Mouse (Mus musculus) heart, adult 2 months (tissue): ENCODE data around the gene Cabin1. TPM values are rescaled to one million over a fixed set of nuclear protein-coding genes. Genes with fewer than 3 reads are reported as not detected.

Experiments used
- DNase-seq, 2 experiments: peaks; one replicate each; pipeline ENCODE4 v3.0.0; 2021
- H3K27ac ChIP-seq: fragments of 200-600 bp; 2 replicates; pipeline ENCODE4 v1.8.1; 2022
- H3K27me3 ChIP-seq: fragments of 200-500 bp; 2 replicates; pipeline ENCODE4 v1.6.1; 2012; ENCODE audit warnings: mild to moderate bottlenecking, low read length, inconsistent platforms, mixed read lengths; ENCODE audit not compliant: control insufficient read depth, insufficient read depth
- H3K36me3 ChIP-seq: fragments of 200-500 bp; 2 replicates; pipeline ENCODE4 v1.6.1; 2012; ENCODE audit warnings: low read length, inconsistent platforms; ENCODE audit not compliant: control insufficient read depth, insufficient read depth
- H3K4me1 ChIP-seq: fragments of 200-500 bp; 2 replicates; pipeline ENCODE4 v1.6.1; 2011; ENCODE audit warnings: low read length; ENCODE audit not compliant: control insufficient read depth, insufficient read depth
- H3K4me3 ChIP-seq: fragments of 200-600 bp; 2 replicates; pipeline ENCODE4 v1.8.1; 2022
- H3K79me2 ChIP-seq: fragments of 200-500 bp; replicated peaks from 2 replicates; pipeline ENCODE4 v1.6.1; 2012; ENCODE audit warnings: mild to moderate bottlenecking, inconsistent platforms, low read length, moderate library complexity, mixed read lengths; ENCODE audit not compliant: control insufficient read depth, insufficient read depth
- H3K9ac ChIP-seq: fragments of 200-500 bp; 2 replicates; pipeline ENCODE4 v1.6.1; 2012; ENCODE audit warnings: low read depth, mild to moderate bottlenecking, control low read depth, inconsistent platforms, low read length, mixed read lengths
- CTCF ChIP-seq: fragments of 200-600 bp; IDR thresholded peaks from 2 replicates; pipeline ENCODE4 v1.8.1; 2022; ENCODE audit warnings: antibody characterized with exemption, mild to moderate bottlenecking, moderate library complexity
- EP300 ChIP-seq: fragments of 200-500 bp; IDR thresholded peaks from 2 replicates; pipeline ENCODE4 v1.6.1; 2011; ENCODE audit warnings: low read depth, low read length, control low read depth; ENCODE audit not compliant: insufficient read depth
- POLR2A ChIP-seq: fragments of 200-500 bp; IDR thresholded peaks from 2 replicates; pipeline ENCODE4 v1.6.1; 2011; ENCODE audit warnings: mild to moderate bottlenecking, low read depth, low read length, control low read depth; ENCODE audit not compliant: insufficient read depth
- WGBS: fragments of 180-500 bp; shearing (Covaris S2); methylation state at CpG from one replicate; pipeline ENCODE4 v1.1.7; 2018; 5-methylcytosine and 5-hydroxymethylcytosine counted together
- intact Hi-C: fragments of 180-260 bp; cut with DNase I; formaldehyde crosslinking; loops from one replicate; pipeline ENCODE4 v1.15.1; 2025
- polyA plus RNA-seq: library from polyadenylated mRNA; depleted of rRNA; stranded (reverse); fragments of >200 nt; gene quantifications from 2 replicates; pipeline ENCODE4 v1.2.3, GENCODE M21; 2012
- total RNA-seq, 2 experiments: library from RNA; stranded (reverse); gene quantifications; 2 replicates each; pipeline ENCODE4 v1.2.3; 2021

The Cabin1 gene
- total and polyA plus RNA-seq, 3 experiments: 13.6 to 19.9 (median 17.9) TPM

GRCm38 (mm10) chr10:75694567-75694966 lies 69.6 kb downstream of the Cabin1 start:
- H3K36me3 ChIP-seq: no peaks in the 10 kb centered on the region
- intact Hi-C loops: no loop called here
- 90% methylated on average over 9 of the region's 9 CpGs for WGBS
- no peak for DNase-seq
- H3K79me2 ChIP-seq: no peaks in the 10 kb centered on the region
- no peak overlapping the region for H3K9ac ChIP-seq
- no peak overlapping the region for H3K4me3 ChIP-seq
- TF ChIP-seq EP300 (no peak), POLR2A (no peak), CTCF (no peak)
- H3K4me1 ChIP-seq: no peaks in the 10 kb centered on the region
- no peaks in the 10 kb centered on the region for H3K27me3 ChIP-seq
- H3K27ac ChIP-seq: no peak overlapping the region

GRCm38 (mm10) chr10:75693451-75694233 lies 70.5 kb downstream of the Cabin1 start:
- TF ChIP-seq POLR2A: no peak
- no peak for TF ChIP-seq EP300
- no peak for TF ChIP-seq CTCF
- 95% methylated on average over 11 of the region's 11 CpGs for WGBS

DNA sequence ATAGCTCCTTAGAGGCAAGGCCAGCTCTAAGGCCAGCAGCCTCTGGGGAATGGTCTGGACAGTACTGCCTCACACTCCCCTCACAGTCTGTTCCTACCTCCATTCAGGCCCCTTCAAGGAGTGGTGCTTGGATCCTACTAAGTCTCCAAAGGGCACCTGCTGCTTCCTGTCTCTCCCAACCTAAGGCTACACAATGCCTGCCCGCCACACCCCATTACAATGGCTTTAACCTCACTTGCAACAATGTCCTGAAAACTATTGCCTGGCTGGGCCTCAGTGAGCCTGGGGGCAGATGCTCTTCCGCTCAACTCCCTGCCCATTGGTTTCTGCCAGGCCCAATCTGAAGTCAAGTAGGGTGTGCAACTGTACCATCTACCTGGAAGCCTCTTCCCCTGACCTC lies 75.5 kb downstream of the Cabin1 start:
- DNase-seq: no peak
- intact Hi-C loops: no loop called here
- H3K9ac ChIP-seq: no peak overlapping the region
- 92% methylated on average over 2 of the region's 2 CpGs for WGBS
- H3K4me3 ChIP-seq: no peak overlapping the region
- no peak for TF ChIP-seq POLR2A
- no peak for TF ChIP-seq EP300
- no peak for TF ChIP-seq CTCF
- no peaks in the 10 kb centered on the region for H3K79me2 ChIP-seq
- no peaks in the 10 kb centered on the region for H3K27me3 ChIP-seq
- H3K27ac ChIP-seq: no peak overlapping the region
- no peaks in the 10 kb centered on the region for H3K36me3 ChIP-seq
- no peaks in the 10 kb centered on the region for H3K4me1 ChIP-seq

More at GRCm38 (mm10) chr10:75693451-75694233, 70.5 kb downstream of the Cabin1 start:
- intact Hi-C loops: no loop called here
- no peak overlapping the region for H3K4me3 ChIP-seq
- no peak overlapping the region for H3K9ac ChIP-seq
- H3K79me2 ChIP-seq: no peaks in the 10 kb centered on the region
- H3K36me3 ChIP-seq: no peaks in the 10 kb centered on the region
- DNase-seq: no peak
- no peaks in the 10 kb centered on the region for H3K4me1 ChIP-seq
- H3K27me3 ChIP-seq: no peaks in the 10 kb centered on the region
- no peak overlapping the region for H3K27ac ChIP-seq

DNA sequence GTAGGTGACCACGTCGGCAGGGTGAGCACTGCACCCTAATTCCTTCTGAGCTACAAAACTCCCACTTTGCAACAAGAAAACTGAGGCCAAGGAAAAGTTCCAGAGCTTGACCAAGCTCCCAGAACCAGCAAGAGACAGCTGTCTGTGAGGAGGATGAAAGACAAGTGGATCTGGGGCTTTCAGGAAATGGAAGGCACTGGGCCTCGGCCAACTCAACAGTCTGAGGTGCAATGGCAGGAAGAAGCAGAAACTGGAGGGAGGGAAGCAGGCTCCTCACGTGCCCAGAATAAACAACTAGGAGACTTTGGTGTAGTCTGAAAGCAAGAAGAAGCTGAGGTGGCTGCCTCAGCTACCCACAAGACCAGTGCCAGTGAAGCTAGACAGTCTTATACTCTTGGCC lies 77.4 kb downstream of the Cabin1 start:
- no peak for TF ChIP-seq CTCF
- no peak for TF ChIP-seq EP300
- no peak for TF ChIP-seq POLR2A
- intact Hi-C loops: no loop called here
- no peak overlapping the region for H3K4me3 ChIP-seq
- no peaks in the 10 kb centered on the region for H3K36me3 ChIP-seq
- H3K9ac ChIP-seq: no peak overlapping the region
- no peaks in the 10 kb centered on the region for H3K27me3 ChIP-seq
- no peak overlapping the region for H3K27ac ChIP-seq
- no peak for DNase-seq
- no peaks in the 10 kb centered on the region for H3K79me2 ChIP-seq
- no peaks in the 10 kb centered on the region for H3K4me1 ChIP-seq
- WGBS: 65% methylated on average over 4 of the region's 4 CpGs

- Histone ChIP-seq H3K4me3 (no peak overlapping the region), H3K27ac (no peak overlapping the region), H3K4me1 (no peaks in the 10 kb centered on the region), H3K9ac (no peak overlapping the region), H3K79me2 (no peaks in the 10 kb centered on the region), H3K36me3 (no peaks in the 10 kb centered on the region), H3K27me3 (no peaks in the 10 kb centered on the region)
- WGBS: 72% methylated on average over 12 of the region's 12 CpGs
- intact Hi-C loops: no loop called here
- TF ChIP-seq CTCF: no peak
- no peak for TF ChIP-seq EP300
- TF ChIP-seq POLR2A: no peak
- DNase-seq: no peak
Observed at GRCm38 (mm10) chr10:75684035-75685004, 79.8 kb downstream of the Cabin1 start.

DNA sequence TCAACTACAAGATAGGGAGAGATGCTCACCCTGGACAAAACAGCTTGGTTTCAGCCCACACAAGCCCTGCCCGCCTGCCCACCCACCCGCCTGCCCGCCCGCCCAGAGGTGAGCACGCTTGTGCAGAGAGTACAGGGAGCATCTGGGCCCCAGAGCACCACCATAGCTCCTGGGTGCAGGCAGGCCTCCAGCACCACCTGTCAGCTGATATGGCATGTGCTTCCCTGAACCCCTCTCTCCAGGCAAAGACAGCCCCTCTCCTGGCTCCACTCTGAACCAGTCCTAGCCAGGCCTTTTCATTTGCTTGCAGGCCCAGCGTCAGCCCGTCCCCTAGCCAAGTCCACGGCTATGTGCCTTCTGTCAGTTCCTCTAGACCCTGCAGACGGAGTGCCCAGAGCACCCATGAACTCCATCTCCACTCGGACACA lies 83.6 kb downstream of the Cabin1 start:
- no peak for DNase-seq
- TF ChIP-seq POLR2A (no peak), CTCF (no peak), EP300 (no peak)
- Histone ChIP-seq H3K27ac (no peak overlapping the region), H3K4me1 (peaks cover 17% of the 10 kb centered on the region), H3K36me3 (peaks cover 8% of the 10 kb centered on the region; the same call in 1 of the 2 replicates), H3K79me2 (no peaks in the 10 kb centered on the region), H3K27me3 (no peaks in the 10 kb centered on the region), H3K9ac (no peak overlapping the region), H3K4me3 (no peak overlapping the region)
- intact Hi-C loops: no loop called here
- WGBS: 96% methylated on average over 10 of the region's 10 CpGs
